Mouse (Mus musculus): ENCODE results near the gene Tspan18.

DNA sequence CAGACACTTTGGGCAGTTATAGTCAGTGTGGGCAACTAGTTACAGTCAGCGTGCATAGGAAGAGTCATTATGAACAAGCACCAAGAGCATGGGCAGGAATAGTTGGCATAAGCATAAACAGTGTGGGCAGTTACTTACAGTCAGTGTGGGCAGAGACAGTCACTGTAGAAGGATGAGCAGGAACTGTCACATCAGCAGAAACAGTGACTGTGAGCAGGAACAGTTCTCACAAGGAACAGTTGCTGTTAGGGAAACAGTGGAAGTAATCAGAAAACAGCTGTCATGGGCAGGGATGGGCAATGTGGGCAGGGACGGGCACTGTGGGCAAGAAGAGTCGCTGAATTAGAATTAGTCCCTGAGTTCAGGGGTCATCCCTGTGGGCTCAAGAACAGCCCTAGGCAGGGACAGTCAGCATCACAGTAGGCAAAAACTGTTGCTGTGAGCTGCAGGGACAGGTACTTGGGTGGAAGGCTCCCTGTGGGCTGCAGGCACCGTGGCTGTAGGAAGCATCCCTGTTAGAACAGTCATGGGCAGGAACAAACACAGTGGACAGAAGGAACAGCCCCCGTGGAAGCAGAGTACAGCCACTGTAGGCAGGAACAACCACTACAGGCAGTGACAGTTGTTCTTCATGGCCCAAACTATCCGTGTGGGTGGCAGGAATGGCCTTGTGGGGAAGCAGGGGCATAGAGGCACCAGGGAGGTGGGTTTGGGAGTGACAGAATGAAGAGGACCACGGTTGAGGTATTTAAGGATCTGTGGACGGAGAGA lies 18.8 kb upstream of the Tspan18 start:
- no peak for TF ChIP-seq POLR2A (IDR thresholded peaks at IDR 0.05; ENCODE audit: insufficient read depth, low read length)
- no peak for TF ChIP-seq CTCF (IDR thresholded peaks at IDR 0.05; ENCODE audit: low read depth, low read length)
- no peak for TF ChIP-seq EP300 (IDR thresholded peaks at IDR 0.05; ENCODE audit: insufficient read depth, low read depth, low read length)
